Mouse (Mus musculus) hindbrain, postnatal 0 days (tissue): ENCODE data around the gene Gas1. TPM values are rescaled to one million over a fixed set of nuclear protein-coding genes. Genes with fewer than 3 reads are reported as not detected.

Experiments used
- ATAC-seq: fragments of 200-750 bp; cut with Nextera tagmentation; 2 replicates; pipeline ENCODE4 v1.8.0; 2017; ENCODE audit warnings: mild to moderate bottlenecking, moderate TSS enrichment, moderate library complexity
- DNase-seq: peaks from one replicate; pipeline ENCODE4 v3.0.0-alpha.2; 2015; ENCODE audit warnings: low spot score
- H3K27ac ChIP-seq: fragments of 300-500 bp; sonication (generic); 2 replicates; pipeline ENCODE4 v1.5.1; 2014; ENCODE audit warnings: mild to moderate bottlenecking
- H3K27me3 ChIP-seq: fragments of 300-500 bp; sonication (generic); 2 replicates; pipeline ENCODE4 v1.6.1; 2014; ENCODE audit warnings: low read length, mixed read lengths; ENCODE audit not compliant: insufficient read depth
- H3K36me3 ChIP-seq: fragments of 300-500 bp; sonication (generic); 2 replicates; pipeline ENCODE4 v1.6.1; 2014; ENCODE audit warnings: low read length, mixed read lengths; ENCODE audit not compliant: insufficient read depth
- H3K4me1 ChIP-seq: fragments of 300-500 bp; sonication (generic); 2 replicates; pipeline ENCODE4 v1.6.1; 2014; ENCODE audit warnings: antibody characterized with exemption, low read length, mixed read lengths; ENCODE audit not compliant: insufficient read depth
- H3K4me2 ChIP-seq: fragments of 300-500 bp; sonication (generic); 2 replicates; pipeline ENCODE4 v1.6.1; 2014; ENCODE audit warnings: low read depth, mild to moderate bottlenecking, low read length, moderate library complexity, mixed read lengths
- H3K4me3 ChIP-seq: fragments of 300-500 bp; sonication (generic); 2 replicates; pipeline ENCODE4 v1.5.1; 2014; ENCODE audit warnings: low read length
- H3K9ac ChIP-seq: fragments of 300-500 bp; sonication (generic); replicated peaks from 2 replicates; pipeline ENCODE4 v1.6.1; 2014; ENCODE audit warnings: mild to moderate bottlenecking, low read length, moderate library complexity, mixed read lengths
- H3K9me3 ChIP-seq: fragments of 300-500 bp; sonication (generic); 2 replicates; pipeline ENCODE4 v1.6.1; 2016; ENCODE audit warnings: low read length, mixed read lengths
- CTCF ChIP-seq: IDR thresholded peaks from 2 replicates; pipeline ENCODE4 v1.5.1; 2016; ENCODE audit warnings: antibody characterized with exemption, control low read depth, low read depth
- WGBS: fragments of 180-500 bp; shearing (Covaris S2); extraction: QIAGEN DNeasy Blood & Tissue Kit; methylation state at CpG from one replicate; pipeline ENCODE4 v1.1.7; 2014; 5-methylcytosine and 5-hydroxymethylcytosine counted together
- polyA plus RNA-seq: library from polyadenylated mRNA; unstranded; fragments of >200 nt; fragmentation: Nextera tagmentation; extraction: Ambion mirVana; gene quantifications from 2 replicates; pipeline ENCODE4 v1.2.1, GENCODE M21; 2015
- total RNA-seq: library from RNA; depleted of rRNA; stranded (reverse); fragments of >200 nt; gene quantifications from 2 replicates; pipeline ENCODE4 v1.2.3, GENCODE M21; 2014

The Gas1 gene
- total and polyA plus RNA-seq, 2 experiments from 2014 or later: 17.3 to 60.3 TPM

DNA sequence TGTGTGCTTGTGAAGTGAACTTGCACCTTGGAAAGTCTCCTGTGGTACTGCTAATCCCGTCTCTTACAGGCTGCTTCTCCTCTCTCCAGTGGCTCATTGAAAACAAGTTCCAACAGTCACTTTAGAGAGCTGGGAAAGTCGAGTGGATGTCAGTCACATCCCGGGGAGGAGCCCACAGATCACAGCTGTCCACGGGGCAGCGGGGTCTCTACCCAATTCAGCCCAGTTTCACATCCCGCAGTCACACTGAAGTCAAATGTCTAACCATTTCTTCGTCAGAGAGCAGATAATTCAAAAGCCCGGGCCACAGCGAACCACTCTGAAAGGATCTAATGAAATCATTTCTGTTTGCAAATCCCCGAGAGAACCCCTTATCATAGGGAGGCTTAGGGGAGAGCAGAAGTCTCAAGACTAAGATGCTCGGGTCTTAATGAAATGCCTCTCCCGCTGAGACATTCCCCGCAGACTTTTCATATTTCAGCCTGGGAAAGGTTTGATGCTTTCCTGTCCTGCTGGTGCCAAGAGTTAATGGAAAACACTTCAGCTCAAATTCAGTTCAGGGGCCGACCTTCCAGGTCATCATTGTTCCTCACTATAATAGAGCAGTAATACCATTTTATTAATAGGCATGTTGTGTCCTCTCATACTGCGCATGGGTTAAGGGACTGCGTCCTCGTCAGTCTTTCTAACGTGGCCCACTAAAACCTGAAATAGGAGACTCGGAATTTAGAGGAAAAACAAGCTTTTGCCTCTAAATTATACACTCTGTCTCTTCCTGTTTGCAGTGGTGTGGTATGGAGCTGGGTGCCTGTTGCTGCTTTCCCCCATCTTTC, 20.7 kb downstream of the Gas1 start:
- WGBS: 14% methylated on average over 19 of the region's 19 CpGs
- Histone ChIP-seq H3K36me3 (no peaks in the 10 kb centered on the region), H3K9ac (no peak overlapping the region), H3K27me3 (no peaks in the 10 kb centered on the region), H3K4me3 (no peak overlapping the region), H3K9me3 (0 out of 2 replicates have a peak, but pooled peaks cover 9% of the 10 kb centered on the region), H3K27ac (no peak overlapping the region), H3K4me1 (no peaks in the 10 kb centered on the region), H3K4me2 (peak overlapping the region; percentile 25; the same call in 1 of the 2 replicates)
- no peak for DNase-seq
- ATAC-seq: no peak
- TF ChIP-seq CTCF: no peak

DNA sequence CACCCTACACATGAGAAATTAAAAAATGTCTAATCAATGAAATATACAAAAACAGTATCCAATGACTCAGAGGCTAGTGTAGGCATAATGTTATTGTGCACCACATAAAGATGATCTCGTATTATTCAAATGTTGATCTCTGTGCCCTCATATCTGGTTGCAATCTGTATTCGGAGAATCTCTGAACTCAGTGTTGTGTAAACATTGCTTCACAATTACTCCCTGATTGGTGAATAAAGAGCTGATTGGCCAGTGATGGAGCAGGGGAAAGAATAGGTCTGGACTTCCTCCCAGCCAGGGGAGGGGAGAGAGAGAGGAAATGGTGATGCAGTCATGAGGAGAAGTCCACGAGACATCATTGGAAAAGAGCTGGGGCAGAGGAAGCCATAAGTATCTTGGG, 23.0 kb downstream of the Gas1 start:
- DNase-seq (no peak), ATAC-seq (no peak)
- H3K4me3 ChIP-seq: no peak overlapping the region
- no peak overlapping the region for H3K27ac ChIP-seq
- no peak overlapping the region for H3K4me2 ChIP-seq
- 90% methylated on average over 3 of the region's 3 CpGs for WGBS
- no peak for TF ChIP-seq CTCF
- H3K4me1 ChIP-seq: no peaks in the 10 kb centered on the region
- H3K9me3 ChIP-seq: 0 out of 2 replicates have a peak, but pooled peaks cover 9% of the 10 kb centered on the region
- no peak overlapping the region for H3K9ac ChIP-seq
- H3K27me3 ChIP-seq: no peaks in the 10 kb centered on the region
- no peaks in the 10 kb centered on the region for H3K36me3 ChIP-seq

- Histone ChIP-seq H3K27me3 (no peaks in the 10 kb centered on the region), H3K9ac (no peak overlapping the region), H3K9me3 (0 out of 2 replicates have a peak, but pooled peaks cover 7% of the 10 kb centered on the region), H3K4me1 (0 out of 2 replicates have a peak, but pooled peaks cover 8% of the 10 kb centered on the region), H3K4me3 (no peak overlapping the region), H3K4me2 (no peak overlapping the region), H3K36me3 (no peaks in the 10 kb centered on the region), H3K27ac (no peak overlapping the region)
- ATAC-seq (no peak), DNase-seq (no peak)
- no peak for TF ChIP-seq CTCF
- WGBS: 89% methylated on average over 3 of the region's 3 CpGs
These were observed 28.9 kb downstream of the Gas1 start for GRCm38 (mm10) chr13:60148235-60148634.

- Histone ChIP-seq H3K9me3 (0 out of 2 replicates have a peak, but pooled peaks cover 4% of the 10 kb centered on the region), H3K4me2 (peak overlapping the region; percentile 57), H3K4me3 (no peak overlapping the region), H3K27ac (peak overlapping the region; percentile 41; the same call in 1 of the 2 replicates), H3K9ac (no peak overlapping the region; the same call in 1 of the 2 replicates), H3K4me1 (0 out of 2 replicates have a peak, but pooled peaks cover 8% of the 10 kb centered on the region), H3K36me3 (no peaks in the 10 kb centered on the region), H3K27me3 (no peaks in the 10 kb centered on the region)
- no peak for TF ChIP-seq CTCF
- WGBS: 60% methylated on average over 2 of the region's 2 CpGs
- no peak; the same call in 1 of the 2 replicates for ATAC-seq
- DNase-seq: no peak
These were observed 29.3 kb downstream of the Gas1 start for GRCm38 (mm10) chr13:60147857-60148181.

- no peak for TF ChIP-seq CTCF
- DNase-seq (peak; percentile 62), ATAC-seq (peak; percentile 77)
- Histone ChIP-seq H3K9ac (peak overlapping the region; percentile 40; the same call in 1 of the 2 replicates), H3K27ac (peak overlapping the region; percentile 41; the same call in 1 of the 2 replicates), H3K4me3 (peak overlapping the region; percentile 27), H3K4me2 (peak overlapping the region; percentile 57), H3K4me1 (0 out of 2 replicates have a peak, but pooled peaks cover 8% of the 10 kb centered on the region), H3K27me3 (no peaks in the 10 kb centered on the region), H3K9me3 (0 out of 2 replicates have a peak, but pooled peaks cover 4% of the 10 kb centered on the region), H3K36me3 (no peaks in the 10 kb centered on the region)
- WGBS: 2% methylated on average over 21 of the region's 21 CpGs
These were observed 29.9 kb downstream of the Gas1 start for GRCm38 (mm10) chr13:60146994-60147856.

- ATAC-seq (no peak), DNase-seq (no peak)
- H3K27ac ChIP-seq: no peak overlapping the region
- no peaks in the 10 kb centered on the region for H3K36me3 ChIP-seq
- TF ChIP-seq CTCF: no peak
- H3K27me3 ChIP-seq: no peaks in the 10 kb centered on the region
- 53% methylated on average over 3 of the region's 3 CpGs for WGBS
- H3K9ac ChIP-seq: no peak overlapping the region
- no peaks in the 10 kb centered on the region for H3K9me3 ChIP-seq
- 0 out of 2 replicates have a peak, but pooled peaks cover 8% of the 10 kb centered on the region for H3K4me1 ChIP-seq
- no peak overlapping the region for H3K4me3 ChIP-seq
- no peak overlapping the region for H3K4me2 ChIP-seq
These were observed 30.9 kb downstream of the Gas1 start for GRCm38 (mm10) chr13:60146231-60146630.
